Mouse (Mus musculus): ENCODE measurements around the gene Gid4. TPM values are rescaled to one million over a fixed set of nuclear protein-coding genes. Genes with fewer than 3 reads are reported as not detected.

The Gid4 gene
- polyA plus RNA-seq (2015; fragmentation: Nextera tagmentation; extraction: Ambion mirVana) = 19.0 and 20.0 TPM in 2 replicates

GRCm38 (mm10) chr11:60416963-60417716, at the start of gene Gid4:
TSS of gene Gid4 (plus strand) at chr11:60417145.
- peak within 1 kb of the TSS; percentile 90 for H3K4me3 ChIP-seq
- peaks cover 30% of the 10 kb centered on the region for H3K4me1 ChIP-seq (replicated peaks)
- peak within 1 kb of the TSS; percentile 90 for H3K4me2 ChIP-seq
- ATAC-seq (replicated peaks; ENCODE audit: insufficient number of reproducible peaks, insufficient read depth, low FRiP score, low read depth) = peak; percentile 97
- H3K9me3 ChIP-seq (replicated peaks) = no peaks in the 10 kb centered on the region
- WGBS = under 1% methylated on average over 67 of the region's 81 CpGs
- no peaks in the 10 kb centered on the region for H3K27me3 ChIP-seq
- peak within 1 kb of the TSS; percentile 87 for H3K9ac ChIP-seq
- no peaks in the 10 kb centered on the region for H3K36me3 ChIP-seq
- H3K27ac ChIP-seq = peak within 1 kb of the TSS; percentile 87

- Histone ChIP-seq H3K36me3 (no peaks in the 10 kb centered on the region), H3K9me3 (replicated peaks) (no peaks in the 10 kb centered on the region), H3K27ac (no peak overlapping the region), H3K4me1 (replicated peaks) (peaks cover 11% of the 10 kb centered on the region), H3K9ac (no peak overlapping the region), H3K27me3 (no peaks in the 10 kb centered on the region; the same call in 1 of the 2 replicates), H3K4me3 (no peak overlapping the region), H3K4me2 (no peak overlapping the region)
- 57% methylated on average over 3 of the region's 3 CpGs for WGBS
- ATAC-seq (replicated peaks; ENCODE audit: insufficient number of reproducible peaks, insufficient read depth, low FRiP score, low read depth) = no peak
Measured at GRCm38 (mm10) chr11:60367256-60367655, 49.7 kb upstream of the Gid4 start.

GRCm38 (mm10) chr11:60368909-60369308, 48.0 kb upstream of the Gid4 start:
- peaks cover 11% of the 10 kb centered on the region for H3K4me1 ChIP-seq (replicated peaks)
- no peak overlapping the region for H3K4me2 ChIP-seq
- H3K9ac ChIP-seq = no peak overlapping the region
- no peak for ATAC-seq (replicated peaks; ENCODE audit: insufficient number of reproducible peaks, insufficient read depth, low FRiP score, low read depth)
- no peaks in the 10 kb centered on the region for H3K36me3 ChIP-seq
- H3K27me3 ChIP-seq = no peaks in the 10 kb centered on the region; the same call in 1 of the 2 replicates
- WGBS = 62% methylated on average over 4 of the region's 4 CpGs
- H3K9me3 ChIP-seq (replicated peaks) = no peaks in the 10 kb centered on the region
- H3K27ac ChIP-seq = no peak overlapping the region
- H3K4me3 ChIP-seq = no peak overlapping the region

- no peak overlapping the region for H3K9ac ChIP-seq
- no peak for ATAC-seq (replicated peaks; ENCODE audit: insufficient number of reproducible peaks, insufficient read depth, low FRiP score, low read depth)
- no peak overlapping the region for H3K4me2 ChIP-seq
- H3K4me1 ChIP-seq (replicated peaks) = peaks cover 11% of the 10 kb centered on the region
- H3K27ac ChIP-seq = no peak overlapping the region
- WGBS = 71% methylated on average over 4 of the region's 4 CpGs
- no peak overlapping the region for H3K4me3 ChIP-seq
- no peaks in the 10 kb centered on the region for H3K36me3 ChIP-seq
- H3K9me3 ChIP-seq (replicated peaks) = no peaks in the 10 kb centered on the region
- H3K27me3 ChIP-seq = no peaks in the 10 kb centered on the region; the same call in 1 of the 2 replicates
Measured at GRCm38 (mm10) chr11:60369448-60369847, 47.5 kb upstream of the Gid4 start.

- ATAC-seq (replicated peaks; ENCODE audit: insufficient number of reproducible peaks, insufficient read depth, low FRiP score, low read depth) = no peak
- no peak overlapping the region for H3K9ac ChIP-seq
- H3K4me1 ChIP-seq (replicated peaks) = peaks cover 11% of the 10 kb centered on the region
- no peak overlapping the region for H3K4me2 ChIP-seq
- no peaks in the 10 kb centered on the region; the same call in 1 of the 2 replicates for H3K27me3 ChIP-seq
- WGBS = 79% methylated on average over 13 of the region's 13 CpGs
- H3K36me3 ChIP-seq = no peaks in the 10 kb centered on the region
- no peaks in the 10 kb centered on the region for H3K9me3 ChIP-seq (replicated peaks)
- no peak overlapping the region for H3K4me3 ChIP-seq
- H3K27ac ChIP-seq = no peak overlapping the region
Measured at GRCm38 (mm10) chr11:60370431-60370830, 46.5 kb upstream of the Gid4 start.

GRCm38 (mm10) chr11:60374481-60374880, 42.5 kb upstream of the Gid4 start:
- 82% methylated on average over 6 of the region's 6 CpGs for WGBS
- Histone ChIP-seq H3K27me3 (no peaks in the 10 kb centered on the region), H3K4me3 (no peak overlapping the region), H3K9me3 (replicated peaks) (no peaks in the 10 kb centered on the region), H3K27ac (no peak overlapping the region), H3K4me1 (replicated peaks) (no peaks in the 10 kb centered on the region), H3K9ac (no peak overlapping the region), H3K4me2 (no peak overlapping the region), H3K36me3 (no peaks in the 10 kb centered on the region)
- ATAC-seq (replicated peaks; ENCODE audit: insufficient number of reproducible peaks, insufficient read depth, low FRiP score, low read depth) = no peak

- peaks cover 9% of the 10 kb centered on the region for H3K4me1 ChIP-seq (replicated peaks)
- no peak overlapping the region for H3K9ac ChIP-seq
- no peak for ATAC-seq (replicated peaks; ENCODE audit: insufficient number of reproducible peaks, insufficient read depth, low FRiP score, low read depth)
- H3K27me3 ChIP-seq = peaks cover 4% of the 10 kb centered on the region; the same call in 1 of the 2 replicates
- WGBS = 83% methylated on average over 6 of the region's 6 CpGs
- no peaks in the 10 kb centered on the region for H3K9me3 ChIP-seq (replicated peaks)
- H3K4me2 ChIP-seq = no peak overlapping the region
- no peaks in the 10 kb centered on the region for H3K36me3 ChIP-seq
- H3K4me3 ChIP-seq = no peak overlapping the region
- H3K27ac ChIP-seq = no peak overlapping the region
Measured at GRCm38 (mm10) chr11:60383518-60383917, 33.4 kb upstream of the Gid4 start.

- 16% methylated on average over 16 of the region's 16 CpGs for WGBS
Measured at GRCm38 (mm10) chr11:60384762-60385421, 32.1 kb upstream of the Gid4 start.

GRCm38 (mm10) chr11:60385946-60386345, 31.0 kb upstream of the Gid4 start:
- Histone ChIP-seq H3K27ac (no peak overlapping the region), H3K27me3 (peaks cover 4% of the 10 kb centered on the region; the same call in 1 of the 2 replicates), H3K9ac (no peak overlapping the region), H3K36me3 (no peaks in the 10 kb centered on the region), H3K9me3 (replicated peaks) (no peaks in the 10 kb centered on the region), H3K4me2 (no peak overlapping the region), H3K4me3 (no peak overlapping the region), H3K4me1 (replicated peaks) (peaks cover 9% of the 10 kb centered on the region)
- ATAC-seq (replicated peaks; ENCODE audit: insufficient number of reproducible peaks, insufficient read depth, low FRiP score, low read depth) = no peak
- WGBS = 67% methylated on average over 5 of the region's 5 CpGs

More at GRCm38 (mm10) chr11:60384762-60385421, 32.1 kb upstream of the Gid4 start:
- Histone ChIP-seq H3K9ac (no peak overlapping the region), H3K27ac (no peak overlapping the region), H3K9me3 (replicated peaks) (no peaks in the 10 kb centered on the region), H3K4me1 (replicated peaks) (peaks cover 9% of the 10 kb centered on the region), H3K27me3 (peaks cover 4% of the 10 kb centered on the region; the same call in 1 of the 2 replicates), H3K4me3 (no peak overlapping the region), H3K4me2 (0 out of 2 replicates have a peak overlapping the region, but pooled peaks have one; percentile 7), H3K36me3 (no peaks in the 10 kb centered on the region)
- ATAC-seq (replicated peaks; ENCODE audit: insufficient number of reproducible peaks, insufficient read depth, low FRiP score, low read depth) = no peak

- H3K9me3 ChIP-seq (replicated peaks) = no peaks in the 10 kb centered on the region
- WGBS = 85% methylated on average over 2 of the region's 2 CpGs
- H3K4me1 ChIP-seq (replicated peaks) = peaks cover 6% of the 10 kb centered on the region
Measured at GRCm38 (mm10) chr11:60387944-60388343, 29.0 kb upstream of the Gid4 start.

GRCm38 (mm10) chr11:60391346-60391745, 25.6 kb upstream of the Gid4 start:
- Histone ChIP-seq H3K27me3 (no peaks in the 10 kb centered on the region), H3K4me3 (no peak overlapping the region), H3K9me3 (replicated peaks) (no peaks in the 10 kb centered on the region), H3K4me2 (no peak overlapping the region), H3K9ac (no peak overlapping the region), H3K4me1 (replicated peaks) (no peaks in the 10 kb centered on the region), H3K27ac (no peak overlapping the region), H3K36me3 (no peaks in the 10 kb centered on the region)
- 74% methylated on average over 6 of the region's 6 CpGs for WGBS
- ATAC-seq (replicated peaks; ENCODE audit: insufficient number of reproducible peaks, insufficient read depth, low FRiP score, low read depth) = no peak

More at GRCm38 (mm10) chr11:60387944-60388343, 29.0 kb upstream of the Gid4 start:
- Histone ChIP-seq H3K27ac (no peak overlapping the region), H3K27me3 (peaks cover 4% of the 10 kb centered on the region; the same call in 1 of the 2 replicates), H3K4me2 (no peak overlapping the region), H3K4me3 (no peak overlapping the region), H3K36me3 (no peaks in the 10 kb centered on the region), H3K9ac (no peak overlapping the region)
- ATAC-seq (replicated peaks; ENCODE audit: insufficient number of reproducible peaks, insufficient read depth, low FRiP score, low read depth) = no peak
